Mouse (Mus musculus) frontal cortex, postnatal 25 days (tissue): ENCODE data around the gene Cops7b.

ENCODE experiments used
- DNase-seq, 2 experiments: peaks; one replicate each; pipeline ENCODE4 v3.0.0; 2022; ENCODE audit warnings: low spot score in 2 of 2

Cops7b gene

DNA sequence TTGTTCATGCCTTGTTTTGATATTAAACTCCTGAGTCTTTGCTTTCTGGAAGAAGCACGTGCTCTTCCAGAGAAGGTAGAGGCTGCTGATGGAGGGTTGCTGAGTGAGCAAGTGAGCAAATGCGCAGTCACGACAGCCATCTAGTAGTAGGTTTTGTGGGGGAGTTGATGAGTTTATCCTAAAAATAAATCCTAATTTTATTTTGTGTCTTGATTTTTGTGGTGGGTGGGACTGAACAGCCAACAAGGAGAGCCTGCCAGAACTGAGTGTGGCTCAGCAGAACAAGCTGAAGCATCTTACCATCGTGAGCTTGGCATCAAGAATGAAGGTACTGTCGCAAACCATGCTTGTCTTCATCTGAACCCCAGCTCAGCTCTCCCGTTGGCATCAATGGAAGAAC, 13.8 kb downstream of the Cops7b start:
- no peak for DNase-seq

- DNase-seq = no peak
Measured at GRCm38 (mm10) chr1:86598516-86598915, 15.8 kb downstream of the Cops7b start.

- DNase-seq = no peak
Measured at GRCm38 (mm10) chr1:86600117-86600516, 17.4 kb downstream of the Cops7b start.

DNA sequence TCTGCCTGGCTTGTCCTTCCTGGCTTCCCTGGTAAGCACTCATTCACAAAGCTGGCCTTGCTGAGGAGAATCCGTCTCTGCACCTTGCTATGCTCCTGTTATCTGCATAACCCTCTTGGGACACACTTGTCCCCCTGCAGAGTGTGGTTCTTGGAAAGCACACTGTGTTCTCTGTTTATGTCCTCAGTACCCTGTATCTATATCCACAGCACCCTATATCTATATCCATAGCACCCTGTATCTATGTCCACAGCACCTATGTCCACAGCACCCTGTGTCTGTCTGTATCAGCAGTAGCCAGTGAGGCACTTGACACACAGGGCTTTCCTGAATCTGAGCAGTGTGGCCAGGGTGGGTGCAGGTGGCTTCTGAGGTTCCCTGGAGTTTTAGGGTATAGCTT, 28.2 kb downstream of the Cops7b start:
- DNase-seq = no peak

DNA sequence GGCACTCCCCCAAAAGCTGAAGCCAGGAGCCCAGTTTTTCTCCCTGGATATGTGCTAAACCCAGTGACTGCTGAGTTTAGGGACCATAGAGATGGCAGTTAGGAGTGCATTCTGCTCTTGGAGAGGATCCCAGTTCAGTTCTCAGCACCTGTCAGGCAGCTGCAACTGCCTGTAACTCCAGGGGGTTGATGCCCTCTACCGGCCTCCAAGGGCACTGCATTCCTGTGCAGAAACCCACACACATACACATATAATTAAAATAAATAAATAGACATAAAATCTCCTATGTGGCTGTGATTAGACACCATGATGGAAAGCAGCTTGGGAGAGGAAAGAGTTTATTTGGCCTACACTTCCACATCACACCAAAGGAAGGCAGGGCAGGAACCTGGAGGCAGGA, 29.4 kb downstream of the Cops7b start:
- DNase-seq = no peak

DNA sequence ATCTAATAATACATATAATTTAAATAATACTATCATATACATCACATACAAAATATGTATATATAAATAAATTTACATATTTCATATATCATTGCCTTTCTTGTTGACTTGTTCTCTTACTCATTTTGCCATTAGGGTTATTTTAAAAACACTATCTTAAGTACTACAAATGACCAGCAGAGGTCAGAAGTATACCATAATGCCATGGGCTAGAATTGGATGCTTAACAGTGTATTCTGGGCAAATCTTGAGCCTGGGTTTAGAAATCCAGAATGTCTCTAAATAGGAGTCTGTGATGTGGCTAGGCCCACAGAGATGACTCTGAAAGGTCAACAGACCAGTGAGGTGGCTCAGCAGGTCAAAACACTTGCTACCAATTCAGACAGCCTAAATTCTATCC, 31.6 kb downstream of the Cops7b start:
- no peak for DNase-seq

GRCm38 (mm10) chr1:86618454-86619125, 35.9 kb downstream of the Cops7b start:
- peak; percentile 55 to 65 for DNase-seq

DNA sequence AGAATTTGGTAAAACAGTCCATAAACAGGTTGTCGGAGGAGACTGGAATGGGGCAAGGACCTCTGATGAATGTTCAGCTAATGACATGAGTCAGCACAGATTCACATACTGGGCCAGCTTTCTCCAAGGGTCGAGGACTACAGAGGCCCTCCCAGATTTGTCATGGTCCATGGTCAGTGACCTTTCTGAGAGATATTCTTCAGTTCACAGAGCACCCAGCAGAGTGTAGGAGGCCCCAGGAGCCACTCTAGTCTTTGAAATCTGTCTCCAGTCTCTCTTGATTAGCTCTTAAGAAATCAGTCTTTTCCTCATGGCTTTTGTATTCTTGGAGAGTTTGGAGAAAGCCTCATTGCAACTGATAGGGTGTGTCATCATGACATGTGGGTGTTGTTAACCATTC, 39.6 kb downstream of the Cops7b start:
- DNase-seq = no peak

DNA sequence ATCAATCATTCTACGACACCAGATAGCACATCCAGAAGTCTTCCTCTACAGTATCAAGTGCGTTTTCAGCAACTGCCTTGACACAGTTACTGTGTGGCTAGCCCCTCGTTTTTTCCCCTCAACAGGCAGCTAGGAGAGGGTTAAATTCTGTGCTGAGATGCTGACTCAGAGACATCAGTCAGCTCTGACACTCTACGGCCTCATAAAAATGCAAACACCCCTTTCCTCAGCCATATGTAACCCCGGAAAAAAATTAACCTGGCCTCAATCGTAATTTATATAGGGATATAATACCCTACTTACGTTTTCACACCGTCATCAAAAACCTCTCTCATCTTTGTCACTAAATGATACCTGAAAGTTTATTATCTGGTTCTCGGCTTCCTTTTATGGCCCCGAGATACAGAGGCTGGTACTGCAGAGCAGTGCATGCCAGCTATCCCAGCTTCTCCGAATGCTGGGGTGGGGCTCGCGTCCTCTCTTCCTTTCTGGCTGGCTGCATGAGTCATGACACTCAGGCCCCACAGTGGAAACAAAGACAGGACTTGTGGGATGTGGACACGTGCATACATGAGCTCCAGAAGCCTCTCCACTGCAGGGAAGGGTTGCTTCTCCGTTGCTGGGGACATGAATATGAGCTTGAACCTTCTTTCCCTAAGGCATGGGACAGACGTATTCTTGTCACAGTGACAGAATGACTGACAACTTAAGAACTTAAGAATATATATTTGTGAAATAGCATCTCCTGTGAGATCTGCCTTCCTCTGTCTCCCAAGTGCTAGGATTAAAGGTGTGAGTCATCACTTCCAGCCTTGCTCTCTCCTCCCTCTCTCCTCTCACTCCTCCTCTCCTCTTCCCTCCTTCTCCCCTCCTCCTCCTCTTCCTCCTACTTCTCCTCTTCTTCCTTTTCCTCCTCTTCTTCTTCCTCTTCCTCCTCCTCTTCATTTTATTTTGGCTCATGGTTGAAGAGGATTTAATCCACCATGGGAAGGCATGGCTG, 40.6 kb downstream of the Cops7b start:
- no peak for DNase-seq

- no peak for DNase-seq
Measured at GRCm38 (mm10) chr1:86628270-86628669, 45.6 kb downstream of the Cops7b start.

DNA sequence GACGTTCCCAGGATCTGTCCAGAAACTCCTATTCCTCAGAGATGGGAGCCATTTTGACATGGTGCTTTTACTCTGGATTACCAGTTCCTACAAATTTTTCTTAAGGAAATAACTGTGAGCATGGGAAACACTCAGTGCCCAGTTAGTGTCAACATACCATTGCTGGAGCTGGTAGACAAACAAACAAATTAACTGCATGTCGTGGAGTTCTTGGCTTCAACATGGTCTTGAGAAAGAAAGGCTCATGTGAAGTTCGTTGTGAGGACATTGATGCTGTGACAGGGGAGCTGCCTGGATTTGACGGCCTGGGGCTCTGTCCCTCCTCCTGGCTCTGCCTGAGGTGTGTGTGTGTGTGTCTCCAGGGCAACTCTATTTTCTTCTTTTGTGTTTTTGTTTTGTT, 47.2 kb downstream of the Cops7b start:
- DNase-seq = no peak

- DNase-seq = no peak
Measured at GRCm38 (mm10) chr1:86630527-86630926, 47.8 kb downstream of the Cops7b start.

- no peak for DNase-seq
Measured at GRCm38 (mm10) chr1:86632732-86633380, 50.2 kb downstream of the Cops7b start.

DNA sequence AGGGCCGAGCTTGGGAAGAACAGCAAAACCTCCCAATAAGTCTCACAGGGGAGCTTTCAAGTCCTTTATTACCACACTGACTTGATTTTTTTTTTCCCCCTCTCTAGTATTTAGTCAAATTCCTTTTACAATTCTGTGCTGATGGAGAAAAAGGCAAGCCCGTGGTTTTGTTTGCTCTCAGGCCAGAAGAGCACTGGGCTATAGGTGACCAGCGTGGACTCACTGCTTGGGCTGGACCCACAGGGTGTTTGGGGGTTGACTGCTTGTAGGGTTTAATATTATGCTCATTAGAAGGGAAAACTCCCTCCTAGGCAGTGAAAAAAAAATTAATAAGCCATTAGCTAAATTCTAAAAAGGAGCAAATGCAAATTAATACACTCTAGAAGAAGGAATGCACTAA, 50.7 kb downstream of the Cops7b start:
- no peak for DNase-seq

DNA sequence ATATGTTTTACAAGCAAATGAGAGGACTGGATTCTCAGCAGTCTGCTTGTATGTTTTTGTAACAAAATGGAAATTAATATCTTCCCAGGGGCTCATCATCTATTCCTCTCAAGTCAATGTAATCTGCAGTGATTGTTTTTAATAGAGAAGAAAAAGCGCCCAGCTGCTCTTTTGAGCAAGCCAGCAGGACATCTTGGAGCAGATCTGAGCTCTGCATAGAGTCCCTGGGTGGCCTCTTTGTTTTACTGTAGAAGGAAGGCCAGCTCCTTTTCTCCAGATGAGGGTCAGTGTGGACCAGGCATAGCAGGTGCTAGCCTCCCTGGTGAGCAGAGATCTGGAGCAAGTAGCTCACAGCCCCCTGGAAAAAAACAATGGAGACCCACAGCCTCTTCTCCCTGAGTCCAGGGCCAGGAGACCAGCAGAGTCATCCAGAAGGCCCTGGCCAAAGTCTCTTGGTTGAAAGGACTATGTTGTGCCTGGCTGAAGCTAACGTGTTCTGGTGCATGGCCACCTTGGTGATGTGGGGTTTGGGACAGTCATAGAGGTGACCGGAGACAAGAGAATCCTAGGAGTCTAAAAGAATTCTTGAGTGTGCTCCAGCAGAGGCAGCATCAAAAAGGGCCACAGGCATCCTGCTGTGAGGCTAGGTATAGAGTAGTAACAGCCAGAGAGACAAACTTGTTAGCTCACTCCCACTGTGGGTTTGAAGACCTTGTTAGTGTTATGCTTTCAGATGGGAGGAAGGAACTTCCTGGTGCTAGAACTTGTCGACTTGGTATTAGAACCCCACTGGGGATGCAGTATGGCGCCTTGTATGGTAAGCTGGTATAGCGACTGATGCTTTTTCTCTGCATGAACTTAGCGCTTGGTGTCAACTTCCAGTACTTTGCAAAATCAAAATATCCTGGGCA, 51.4 kb downstream of the Cops7b start:
- no peak for DNase-seq

DNA sequence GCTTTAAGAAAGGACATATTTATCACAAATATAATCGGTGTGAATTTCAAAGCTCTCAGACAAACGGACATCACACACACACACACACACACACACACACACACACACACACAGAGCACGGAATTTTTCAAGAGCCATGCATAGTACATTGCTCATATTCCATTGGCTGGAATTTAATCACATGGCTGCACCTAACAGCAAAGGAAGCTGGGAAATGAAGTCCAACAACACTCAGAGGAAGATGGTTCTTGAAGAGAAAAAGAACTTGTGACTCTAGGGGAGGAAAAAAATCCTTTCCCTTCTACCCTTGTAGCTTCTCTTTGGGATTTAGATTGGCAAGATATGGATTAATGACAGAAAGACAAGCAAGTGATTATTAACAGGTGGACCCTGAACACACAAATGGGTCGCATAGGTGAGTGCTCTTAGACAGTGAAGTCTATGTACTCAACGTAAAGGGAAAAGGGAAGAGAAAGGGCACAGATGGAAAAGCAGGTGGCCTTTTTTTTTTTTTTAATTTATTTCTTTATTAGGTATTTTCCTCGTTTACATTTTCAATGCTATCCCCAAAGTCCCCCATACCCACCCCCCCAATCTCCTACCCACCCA, 52.2 kb downstream of the Cops7b start:
- DNase-seq = no peak

DNA sequence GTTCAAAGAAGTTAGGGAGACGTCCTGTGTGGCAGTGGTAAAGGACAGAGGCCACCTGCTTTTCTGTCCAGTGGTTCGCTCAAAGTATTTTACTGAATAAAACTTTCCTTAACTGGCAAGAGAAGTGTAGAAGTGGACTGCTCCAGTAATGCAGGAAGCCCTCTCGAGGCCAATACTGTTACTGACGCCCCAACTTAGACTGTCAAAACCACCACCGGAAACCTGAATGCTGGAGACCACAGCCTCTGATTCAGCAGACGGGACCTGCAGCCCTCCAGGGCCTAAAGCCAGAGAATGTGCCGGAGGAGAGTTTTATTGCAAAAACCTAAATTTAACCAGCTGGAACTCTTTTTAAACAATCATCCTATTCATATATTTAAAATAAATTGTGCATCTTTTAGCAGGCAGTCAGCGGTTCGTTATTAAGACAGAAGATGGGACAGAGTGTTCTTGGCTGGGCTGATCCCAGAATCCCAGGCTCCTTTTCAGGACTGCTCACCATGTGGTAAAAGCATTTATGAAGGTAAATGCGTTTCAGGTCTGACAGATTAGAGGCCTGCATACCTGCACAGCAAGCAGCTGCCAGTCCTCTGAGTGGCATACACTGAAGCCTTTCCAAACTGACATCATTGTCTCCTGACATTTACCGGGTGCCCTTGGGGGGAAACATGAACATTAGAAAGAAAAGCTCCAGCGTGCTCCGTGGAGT, 60.6 kb downstream of the Cops7b start:
- no peak for DNase-seq

GRCm38 (mm10) chr1:86647517-86647916, 64.8 kb downstream of the Cops7b start:
- no peak for DNase-seq

DNA sequence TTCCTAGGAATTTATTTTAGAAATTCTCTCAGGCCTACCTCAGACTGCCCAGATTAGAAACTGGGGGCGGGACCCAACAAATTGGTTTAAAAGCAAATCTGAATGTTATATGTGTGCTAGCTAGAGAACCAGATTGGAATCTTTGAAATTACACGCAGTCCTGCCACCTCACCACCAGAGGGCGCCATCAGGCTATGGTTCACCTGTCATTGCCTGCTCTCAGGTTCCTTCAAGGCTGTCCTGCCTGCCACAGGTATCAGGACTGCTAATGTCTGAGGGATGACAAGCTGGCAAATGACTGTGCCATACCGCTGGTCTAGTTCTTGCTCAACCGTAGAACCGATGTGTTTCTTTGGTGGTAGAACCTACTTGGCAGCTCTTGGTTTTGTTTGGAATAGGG, 67.6 kb downstream of the Cops7b start:
- peak; percentile 32 to 72 for DNase-seq

GRCm38 (mm10) chr1:86652675-86653074, 70.0 kb downstream of the Cops7b start:
- DNase-seq = no peak
